Mouse (Mus musculus): Measurements from ENCODE around the gene Rbm8a.
"Not testable (repeated sequence)": the region's sequence is repeated elsewhere in the genome, so short reads cannot be mapped to it uniquely, and the experiment has no call there.

Rbm8a gene

DNA sequence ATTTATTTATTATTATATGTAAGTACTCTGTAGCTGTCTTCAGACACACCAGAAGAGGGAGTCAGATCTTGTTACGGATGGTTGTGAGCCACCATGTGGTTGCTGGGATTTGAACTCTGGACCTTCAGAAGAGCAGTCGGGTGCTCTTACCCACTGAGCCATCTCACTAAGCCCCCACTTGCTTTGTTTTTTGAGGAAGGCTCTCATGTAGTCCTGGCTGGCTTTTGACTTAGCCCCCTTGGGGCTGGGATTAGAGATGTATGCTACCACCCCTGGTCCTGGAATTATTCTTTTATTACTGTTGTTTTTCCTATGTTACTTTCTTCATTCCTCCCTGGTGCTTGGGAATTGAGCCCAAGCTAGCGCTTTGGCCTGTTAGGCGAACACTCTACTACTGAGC lies 23.7 kb upstream of the Rbm8a start:
- not testable (repeated sequence) for DNase-seq (ENCODE audit: low spot score)

DNA sequence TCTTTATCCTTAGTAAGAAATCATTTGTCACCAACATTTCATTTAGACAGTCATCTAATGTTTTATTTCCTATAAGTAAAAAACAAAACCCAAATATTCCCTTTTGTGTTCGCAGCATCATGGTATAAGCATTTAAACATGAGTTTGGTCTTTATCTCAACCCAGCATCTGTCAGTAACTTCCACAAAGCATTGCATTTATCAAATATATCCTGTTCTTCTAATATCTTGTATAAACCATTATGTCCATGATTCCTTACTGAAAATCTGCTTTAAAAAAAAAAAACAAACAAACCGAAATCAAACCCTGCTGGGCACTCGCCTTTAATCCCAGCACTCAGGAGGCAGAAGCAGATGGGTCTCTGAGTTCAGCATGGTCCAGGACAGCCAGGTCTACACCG lies 23.1 kb upstream of the Rbm8a start:
- no peak for DNase-seq (ENCODE audit: low spot score)

DNA sequence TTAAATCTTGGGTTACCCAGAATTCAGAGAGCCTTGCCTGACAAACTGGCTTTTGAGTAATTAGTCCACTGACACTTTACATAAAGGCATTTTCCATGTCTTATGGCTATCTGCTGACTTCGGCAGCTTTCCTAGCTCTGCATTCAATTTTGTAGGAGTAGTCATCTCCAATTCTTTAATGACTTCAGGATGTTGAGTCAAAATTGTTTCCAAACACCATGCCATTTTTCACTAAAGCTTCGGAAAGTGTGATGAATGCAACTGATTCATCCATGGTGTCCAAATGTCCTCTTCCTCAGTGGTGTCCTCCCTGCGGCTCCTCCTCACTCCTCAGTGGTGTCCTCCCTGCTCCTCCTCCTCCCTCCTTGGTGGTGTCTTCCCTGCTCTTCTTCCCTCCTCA lies 11.8 kb upstream of the Rbm8a start:
- no peak for DNase-seq (ENCODE audit: low spot score)

DNA sequence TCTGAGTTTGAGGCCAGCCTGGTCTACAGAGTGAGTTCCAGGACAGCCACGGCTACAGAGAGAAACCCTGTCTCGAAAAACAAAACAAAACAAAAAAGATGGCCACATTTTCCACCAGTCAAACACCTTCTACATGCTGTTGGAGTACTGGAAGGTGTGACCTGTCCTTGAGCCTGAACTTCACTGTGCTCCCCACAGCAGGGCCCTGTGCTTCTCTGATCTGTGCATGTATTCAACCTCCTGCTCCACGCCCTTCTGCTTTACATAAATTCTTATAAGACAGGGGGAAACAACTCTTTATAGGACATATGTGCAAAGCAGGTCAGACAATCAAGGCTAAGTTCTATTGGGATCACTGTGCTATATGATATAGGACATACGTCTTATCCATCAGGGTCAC lies 6.5 kb upstream of the Rbm8a start:
- DNase-seq (ENCODE audit: low spot score), result no peak

DNA sequence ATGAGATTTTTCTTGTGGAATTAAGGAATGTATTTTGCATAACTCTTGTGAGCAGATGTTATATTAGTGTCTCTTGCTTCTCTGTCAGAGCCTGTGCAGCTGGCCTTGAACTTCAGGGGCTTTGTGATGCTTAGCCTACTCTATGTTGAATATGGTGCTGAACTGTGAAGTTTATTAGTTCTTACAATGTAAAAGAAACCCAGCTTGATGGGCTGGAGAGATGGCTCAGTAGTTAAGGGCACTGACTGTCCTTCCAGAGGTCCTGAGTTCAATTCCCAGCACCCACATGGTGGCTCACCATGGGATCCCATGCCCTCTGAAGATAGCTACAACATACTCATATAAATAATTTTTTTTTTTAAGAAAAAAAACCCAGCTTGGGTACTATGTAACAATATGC lies 2.3 kb downstream of the Rbm8a start:
- DNase-seq (ENCODE audit: low spot score), result no peak

DNA sequence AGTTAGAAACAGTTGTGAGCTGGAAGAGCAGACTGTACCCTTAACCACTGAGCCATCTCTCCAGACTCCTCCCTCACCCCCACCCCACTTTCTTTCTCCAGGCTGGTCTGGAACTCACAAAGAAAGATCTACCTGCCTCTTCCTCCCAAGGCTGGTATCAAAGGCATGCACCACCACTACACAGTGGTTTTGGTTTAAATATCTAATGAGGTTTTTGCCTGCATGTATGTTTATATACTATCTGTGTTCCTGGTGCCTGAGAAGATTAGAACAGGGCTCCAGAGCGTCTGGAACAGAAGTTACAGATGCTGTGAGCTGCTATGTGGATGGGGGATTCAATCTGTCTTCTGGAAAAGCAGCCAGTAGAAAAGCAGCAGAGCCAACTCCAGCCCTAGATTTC lies 4.3 kb downstream of the Rbm8a start:
- DNase-seq (ENCODE audit: low spot score), result no peak

DNA sequence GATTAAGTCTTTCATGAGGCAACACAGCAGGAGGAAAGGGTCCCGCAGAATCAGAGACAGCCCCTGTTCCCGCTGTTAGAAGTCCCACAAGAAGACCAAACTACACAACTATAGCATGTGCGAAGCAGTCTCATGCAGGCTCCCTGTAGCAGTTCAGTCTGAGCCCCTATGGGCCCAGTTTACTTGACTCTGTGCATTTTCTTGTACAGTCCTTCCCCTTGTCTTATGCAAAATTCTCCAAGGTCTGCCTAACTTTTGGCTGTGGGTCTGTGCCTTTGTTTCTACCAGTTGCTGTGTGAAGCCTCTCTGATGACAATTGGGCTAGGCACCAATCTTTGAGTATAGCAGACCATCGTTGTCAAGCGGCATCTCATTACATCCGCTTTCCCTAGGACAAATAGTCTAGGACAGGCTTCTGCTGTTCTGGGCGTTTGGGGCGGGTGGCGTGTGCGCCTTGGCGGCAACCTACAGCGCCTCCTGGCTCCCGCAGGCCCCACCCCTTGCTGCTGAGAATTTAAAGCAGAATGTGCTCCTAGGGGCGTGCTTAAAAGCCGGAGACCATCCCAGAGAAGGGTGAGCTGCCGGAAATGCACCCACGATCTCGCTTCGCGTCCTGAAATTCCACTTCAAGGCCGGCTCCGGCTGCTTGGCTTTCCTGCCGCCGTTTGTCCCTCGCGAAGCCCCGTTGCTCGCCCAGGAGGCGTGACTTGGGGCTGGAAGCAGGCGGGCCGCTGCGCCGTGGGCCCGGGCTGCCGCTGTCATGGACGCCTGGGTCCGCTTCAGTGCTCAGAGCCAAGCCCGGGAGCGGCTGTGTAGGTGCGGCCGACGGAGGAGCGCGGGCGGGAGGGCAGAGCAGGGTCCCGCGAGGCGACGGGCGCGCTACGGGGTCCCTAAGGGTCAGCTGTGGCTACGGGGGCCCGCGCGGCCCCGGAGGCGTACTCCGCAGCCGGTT lies 5.5 kb downstream of the Rbm8a start, which contains the start of the genes Pex11b and Gm42957:
Gene Pex11b, plus strand, starts transcription at position 449 of the 952 bp plus-strand sequence.
Gene Gm42957, plus strand, starts transcription at position 547 of the 952 bp plus-strand sequence.
- peak; percentile 59 for DNase-seq (ENCODE audit: low spot score)

DNA sequence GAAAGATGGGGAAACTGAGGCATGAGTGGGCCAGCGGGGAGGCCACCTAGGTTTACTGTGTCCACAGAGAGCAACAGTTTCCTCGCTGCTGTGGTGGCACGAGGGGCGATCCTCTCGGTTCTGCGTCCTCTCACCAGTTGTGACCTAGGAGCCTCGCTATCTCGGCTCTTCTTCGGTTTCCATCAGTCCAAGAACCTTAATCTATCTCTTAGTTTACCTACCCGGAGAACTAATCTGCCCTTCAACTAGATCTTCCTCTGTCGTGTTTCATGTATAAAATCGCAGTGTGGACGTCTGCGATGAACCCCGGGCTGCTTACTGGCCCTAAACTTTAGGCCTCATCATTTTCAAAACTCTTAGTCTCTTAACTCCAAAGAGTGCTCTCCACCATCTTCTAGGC lies 6.2 kb downstream of the Rbm8a start:
- DNase-seq (ENCODE audit: low spot score), result no peak

DNA sequence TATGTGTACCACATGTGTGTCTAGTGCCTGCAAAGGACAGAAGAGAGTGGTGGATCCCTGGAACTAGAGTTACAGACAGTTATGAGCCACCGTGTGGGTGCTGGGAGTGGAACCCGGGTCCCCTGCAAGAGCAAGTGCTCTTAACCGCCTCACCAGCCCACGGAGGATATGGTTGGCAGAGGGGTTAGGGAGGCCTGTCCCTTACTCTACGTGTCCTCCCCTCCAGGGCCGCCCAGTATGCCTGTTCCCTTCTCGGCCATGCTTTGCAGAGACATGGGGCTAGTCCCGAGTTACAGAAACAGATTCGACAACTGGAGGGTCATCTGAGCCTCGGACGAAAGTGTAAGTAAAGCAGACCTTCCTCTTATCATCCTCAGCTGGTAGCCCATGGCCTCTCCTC lies 6.7 kb downstream of the Rbm8a start:
- no peak for DNase-seq (ENCODE audit: low spot score)

DNA sequence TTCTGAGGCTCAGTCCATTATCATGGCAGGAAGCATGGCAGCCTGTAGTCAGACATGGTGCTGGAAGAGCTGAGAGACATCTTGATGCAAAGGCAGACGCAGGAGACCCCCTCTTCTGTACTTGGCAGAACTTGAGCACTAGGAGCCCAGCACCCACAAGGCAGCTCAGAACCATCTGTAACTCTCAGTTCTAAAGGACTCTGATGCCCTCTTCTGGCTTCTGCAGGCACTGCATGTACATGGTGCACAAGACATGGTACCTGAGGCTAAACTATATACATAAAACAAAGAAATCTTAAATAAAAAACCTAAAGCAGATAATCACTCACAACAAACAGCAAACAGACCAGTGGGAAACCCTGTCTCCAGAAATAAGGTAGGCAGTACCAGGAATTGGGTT lies 9.5 kb downstream of the Rbm8a start:
- DNase-seq (ENCODE audit: low spot score), result peak; percentile 33

DNA sequence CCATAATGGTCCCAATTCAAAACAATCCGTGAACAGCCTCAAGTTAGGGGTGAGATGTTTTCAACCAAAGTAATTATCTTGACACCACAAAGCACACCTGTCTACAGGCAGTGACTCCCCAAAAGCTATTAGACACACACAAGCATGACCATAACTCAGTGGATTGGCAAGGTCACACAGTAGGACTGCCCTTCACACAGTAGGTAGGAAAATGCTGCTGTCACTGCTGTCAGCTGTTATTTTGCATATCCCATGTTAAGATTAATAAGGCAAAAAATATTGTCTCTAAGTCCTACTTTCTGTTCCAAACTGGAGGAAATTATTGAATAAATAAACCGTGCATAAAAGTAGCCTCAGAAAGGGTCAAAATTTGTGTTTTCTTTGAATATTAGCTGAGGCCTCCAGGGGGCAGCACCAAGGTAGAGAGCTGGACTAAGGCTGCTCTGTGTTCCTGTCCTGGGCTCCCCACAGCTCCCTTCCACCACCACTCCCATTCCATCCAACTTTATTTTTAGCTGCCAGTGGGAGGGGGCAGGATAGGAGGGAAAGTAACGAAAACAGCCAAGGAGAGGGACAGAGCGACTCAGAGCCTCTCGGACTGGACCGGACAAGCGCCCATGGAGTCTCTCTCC lies 15.4 kb downstream of the Rbm8a start, which contains the start of gene Itga10:
Gene Itga10, plus strand, starts transcription at position 567 of the 632 bp plus-strand sequence.
- DNase-seq (ENCODE audit: low spot score), result no peak

DNA sequence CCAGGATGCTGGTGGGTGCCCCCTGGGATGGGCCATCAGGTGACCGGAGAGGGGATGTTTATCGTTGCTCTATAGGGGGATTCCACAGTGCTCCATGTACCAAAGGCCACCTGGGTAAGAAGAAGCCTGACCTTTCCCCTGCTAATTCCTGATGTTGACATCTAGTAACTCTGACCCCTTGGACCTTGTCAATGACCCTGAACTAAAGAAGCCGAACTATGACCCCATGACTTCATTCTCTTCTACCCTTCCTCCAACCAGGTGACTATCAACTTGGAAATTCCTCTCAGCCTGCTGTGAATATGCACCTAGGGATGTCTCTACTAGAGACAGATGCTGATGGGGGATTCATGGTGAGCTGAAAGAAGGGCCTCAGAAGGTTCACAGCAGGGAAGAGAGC lies 17.6 kb downstream of the Rbm8a start:
- no peak for DNase-seq (ENCODE audit: low spot score)

DNA sequence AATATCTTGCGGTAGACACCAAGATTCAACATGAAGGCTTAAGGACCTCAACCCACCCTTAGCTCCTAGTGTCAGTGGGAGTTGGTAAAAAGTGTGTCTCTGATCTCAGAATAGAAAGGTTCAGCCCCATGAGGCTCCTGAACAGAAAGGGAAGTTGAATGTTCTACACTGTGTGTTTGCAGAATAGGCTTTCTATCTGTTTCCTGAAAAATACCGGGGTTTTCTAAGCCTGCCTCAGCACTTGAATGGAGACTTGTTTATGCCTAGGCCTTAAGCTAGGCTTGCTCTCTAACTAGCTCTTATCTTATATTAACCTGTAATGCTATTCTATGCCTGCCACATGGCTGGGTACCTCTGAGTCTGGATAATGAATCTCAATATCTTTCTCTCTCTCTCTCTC lies 31.2 kb downstream of the Rbm8a start:
- DNase-seq (ENCODE audit: low spot score), result no peak

DNA sequence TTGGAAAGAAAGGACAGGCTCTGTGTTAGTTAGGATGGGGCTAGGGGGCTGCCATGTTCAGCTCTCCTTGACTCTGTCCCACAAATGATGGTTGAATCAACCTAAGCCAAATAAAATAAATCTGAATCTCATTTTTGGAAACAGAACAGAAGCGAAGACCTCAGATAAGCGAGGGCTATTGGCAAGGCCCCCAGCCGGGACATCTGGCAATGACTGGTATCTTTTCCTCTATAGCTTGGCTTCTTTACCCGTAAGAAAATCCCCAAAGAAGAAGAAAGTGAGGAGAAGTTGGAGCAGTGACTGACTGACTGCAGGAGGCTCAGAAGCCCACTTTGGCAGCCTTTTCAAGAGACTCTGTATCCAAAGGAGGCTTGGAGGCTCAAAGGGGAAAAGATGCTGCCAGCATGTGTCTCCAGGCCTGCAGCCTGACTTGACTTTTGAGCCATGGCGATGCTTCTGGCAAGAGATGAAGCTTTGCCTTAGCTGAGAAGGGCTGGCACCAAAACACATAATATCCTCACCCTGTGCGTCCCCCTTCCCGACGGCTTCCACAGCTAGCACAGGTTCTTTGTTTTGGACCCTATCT lies 33.1 kb downstream of the Rbm8a start:
- DNase-seq (ENCODE audit: low spot score), result no peak

DNA sequence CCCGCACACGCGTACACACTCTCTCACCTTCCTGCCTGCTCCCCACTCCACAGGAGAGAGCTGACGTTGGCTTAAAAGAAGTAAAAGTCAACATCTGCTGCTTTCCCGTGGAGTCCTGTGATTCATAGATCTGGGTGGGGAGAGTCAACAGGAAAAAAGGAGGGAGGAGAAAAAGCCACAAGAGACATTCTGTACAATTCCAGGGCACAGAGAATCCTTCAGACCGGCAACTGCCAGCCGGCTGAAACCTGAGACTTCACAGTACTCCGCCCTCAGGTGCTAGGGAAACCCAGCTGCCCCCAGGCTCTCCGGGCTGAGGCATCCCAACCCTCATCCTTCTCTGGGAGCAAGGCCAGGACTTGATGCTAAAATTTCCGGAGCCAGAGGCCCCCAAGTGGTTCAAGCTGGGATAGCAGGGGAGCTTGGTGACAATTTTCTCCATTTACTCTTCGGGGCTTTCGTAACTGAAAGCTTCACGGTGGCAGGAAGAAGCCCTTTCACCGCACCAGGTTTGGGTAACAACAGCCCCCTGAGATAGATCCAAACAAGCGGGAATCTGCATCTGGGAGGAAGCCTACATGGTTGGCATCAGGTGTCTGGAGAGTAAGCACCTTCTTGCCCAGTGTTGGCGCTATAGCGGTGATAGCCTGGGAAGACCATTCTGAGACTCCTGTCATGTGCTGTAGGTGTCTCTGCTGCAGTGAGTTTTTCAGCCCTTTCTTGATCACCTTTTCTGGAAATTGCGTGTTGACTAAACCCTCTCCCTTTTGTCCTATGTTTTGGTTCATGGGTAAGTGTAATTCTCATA lies 33.9 kb downstream of the Rbm8a start:
- peak; percentile 85 for DNase-seq (ENCODE audit: low spot score)

DNA sequence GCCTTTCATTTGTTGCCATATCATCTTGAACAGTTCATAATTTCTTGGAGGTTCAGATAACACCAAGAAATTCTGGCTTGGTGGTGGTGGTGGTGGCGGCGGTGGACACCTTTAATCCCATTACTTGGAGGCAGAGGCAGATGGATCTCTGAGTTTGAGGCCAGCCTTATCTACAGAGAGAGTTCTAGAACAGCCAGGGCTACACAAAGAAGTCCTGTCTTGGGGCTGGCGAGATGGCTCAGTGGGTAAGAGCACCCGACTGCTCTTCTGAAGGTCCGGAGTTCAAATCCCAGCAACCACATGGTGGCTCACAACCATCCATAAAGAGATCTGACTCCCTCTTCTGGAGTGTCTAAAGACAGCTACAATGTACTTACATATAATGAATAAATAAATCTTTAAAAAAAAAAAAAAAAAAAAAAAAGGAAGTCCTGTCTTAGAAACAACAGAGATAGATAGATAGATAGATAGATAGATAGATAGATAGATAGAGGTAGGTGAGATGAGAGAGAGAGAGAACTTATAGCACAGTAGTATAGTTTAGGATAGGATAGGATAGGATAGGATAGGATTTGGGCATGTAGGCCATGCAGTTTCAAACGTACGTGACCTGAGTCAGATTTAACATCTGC lies 36.1 kb downstream of the Rbm8a start:
- DNase-seq (ENCODE audit: low spot score), result not testable (repeated sequence)

DNA sequence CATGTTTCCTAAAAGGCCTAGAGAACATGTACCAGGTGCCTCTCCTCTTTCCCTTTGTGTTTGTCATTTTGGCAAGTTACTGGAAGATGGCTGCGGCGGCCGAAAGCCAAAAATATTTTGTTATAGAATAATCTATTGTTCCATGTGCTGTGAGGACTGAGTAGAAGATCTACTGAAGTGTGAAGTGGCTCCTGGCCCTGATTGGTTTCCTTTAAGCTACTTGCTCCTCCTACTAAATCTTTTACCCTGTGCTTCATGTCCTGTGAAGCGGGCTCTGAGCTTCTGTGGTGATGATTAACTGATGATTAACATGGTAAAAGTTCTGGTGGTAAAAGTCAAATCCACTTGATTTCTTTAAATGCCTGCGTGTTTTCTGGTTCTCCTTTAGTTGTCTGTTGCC lies 37.2 kb downstream of the Rbm8a start:
- DNase-seq (ENCODE audit: low spot score), result no peak

DNA sequence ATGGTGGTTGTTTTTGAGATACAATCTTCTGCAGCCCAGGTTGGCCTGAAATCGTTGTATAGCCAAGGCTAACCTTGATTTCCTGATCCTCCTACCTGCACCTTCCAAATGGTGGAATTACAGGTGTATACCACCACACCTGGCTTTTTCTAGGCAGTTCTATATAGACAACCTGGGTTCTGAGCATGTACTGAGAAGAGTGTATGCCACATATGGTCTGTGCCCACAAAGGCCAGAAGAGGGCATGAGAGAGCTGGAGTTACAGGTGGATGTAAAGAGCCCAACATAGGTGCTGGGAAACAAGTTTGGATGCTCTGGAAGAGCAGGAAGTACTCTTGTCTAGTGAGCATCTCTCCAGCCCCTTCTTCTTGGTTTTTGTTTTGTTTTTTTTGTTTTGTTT lies 37.6 kb downstream of the Rbm8a start:
- no peak for DNase-seq (ENCODE audit: low spot score)

DNA sequence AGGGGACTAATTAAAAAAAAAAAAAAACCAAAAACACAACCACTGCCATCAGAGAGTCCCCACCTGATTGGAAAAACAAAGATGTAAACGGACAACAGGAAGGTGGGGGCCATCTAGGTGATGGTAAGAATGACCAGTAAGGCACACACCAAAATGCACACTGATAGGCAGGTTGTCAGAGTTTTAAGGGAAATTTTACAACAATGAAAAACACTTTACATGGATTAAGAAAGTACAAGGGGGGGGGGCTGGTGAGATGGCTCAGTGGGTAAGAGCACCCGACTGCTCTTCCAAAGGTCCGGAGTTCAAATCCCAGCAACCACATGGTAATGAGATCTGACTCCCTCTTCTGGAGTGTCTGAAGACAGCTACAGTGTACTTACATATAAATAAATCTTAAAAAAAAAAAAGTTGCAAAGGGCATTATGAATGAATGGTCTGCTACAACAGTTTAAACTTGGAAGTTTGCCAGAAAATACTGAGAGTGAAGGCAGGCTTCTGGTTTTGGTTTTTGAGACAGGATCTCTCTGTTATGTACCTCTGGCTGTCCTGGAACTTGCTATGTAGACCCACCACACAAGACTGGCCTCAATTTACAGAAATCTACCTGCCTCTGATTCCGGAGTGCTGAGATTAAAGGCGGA lies 38.8 kb downstream of the Rbm8a start:
- no peak for DNase-seq (ENCODE audit: low spot score)

DNA sequence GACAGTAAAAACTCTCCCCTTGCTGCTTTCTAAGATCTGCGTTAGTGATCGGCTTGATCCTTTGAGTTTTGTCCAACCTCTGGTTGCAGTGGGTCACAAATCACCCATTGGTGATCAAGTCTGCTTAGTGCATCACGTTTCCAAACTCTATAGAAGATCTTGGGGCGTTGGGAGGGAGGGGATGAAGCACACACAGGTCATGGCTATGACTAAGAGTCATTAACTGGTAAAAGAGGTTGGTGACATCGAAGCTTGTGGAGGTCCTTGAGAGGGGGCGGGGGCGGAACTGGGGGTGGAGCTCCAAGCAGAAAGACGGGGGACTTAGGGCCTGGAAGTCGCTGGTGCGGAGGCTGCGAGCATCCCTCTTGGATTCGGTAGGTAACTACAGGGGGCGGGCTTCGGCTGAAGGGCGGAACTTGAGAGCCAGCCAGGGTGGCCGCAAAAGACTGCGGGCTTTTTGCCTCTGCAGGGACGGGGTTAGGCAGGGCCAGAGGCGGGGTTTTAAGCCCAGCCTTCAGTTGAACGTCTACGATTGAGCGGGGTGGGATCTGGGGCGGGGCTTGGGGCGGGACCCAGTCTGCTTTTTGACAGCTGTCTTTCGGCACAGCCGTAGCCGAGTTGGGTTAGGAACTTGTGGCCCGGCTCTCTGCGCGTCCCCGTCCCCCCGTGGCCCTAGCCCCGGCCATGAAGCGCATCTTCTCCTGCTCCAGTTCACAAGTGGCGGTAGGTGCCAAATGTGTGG lies 40.2 kb downstream of the Rbm8a start, which contains the start of gene Ankrd35:
Gene Ankrd35, plus strand, starts transcription at position 405 of the 742 bp plus-strand sequence.
- peak; percentile 32 for DNase-seq (ENCODE audit: low spot score)
